Mouse (Mus musculus) heart, postnatal 0 days (tissue): ENCODE measurements at regions not wholly inside any gene's neighbourhood (a gene's known extent, or its start where the extent isn't known, plus 50 kb on each side); places are given as distances from the start of the nearest gene placed in this dataset.
"Not testable (repeated sequence)": the region's sequence is repeated elsewhere in the genome, so short reads cannot be mapped to it uniquely, and the experiment has no call there.

Source experiments
- ATAC-seq: fragments of 200-750 bp; cut with Nextera tagmentation; 2 replicates; pipeline ENCODE4 v1.8.0; 2017; ENCODE audit warnings: low read depth, moderate number of reproducible peaks, moderate library complexity; ENCODE audit not compliant: insufficient read depth
- DNase-seq: peaks from one replicate; pipeline ENCODE4 v3.0.0-alpha.2; 2016; ENCODE audit warnings: low spot score
- H3K27ac ChIP-seq: fragments of 300-500 bp; sonication (generic); 2 replicates; pipeline ENCODE4 v1.5.1; 2014; ENCODE audit warnings: low read depth, mild to moderate bottlenecking
- H3K27me3 ChIP-seq: fragments of 300-500 bp; sonication (generic); 2 replicates; pipeline ENCODE4 v1.6.1; 2014; ENCODE audit warnings: low read length, mixed read lengths; ENCODE audit not compliant: control insufficient read depth, insufficient read depth
- H3K36me3 ChIP-seq: fragments of 300-500 bp; sonication (generic); replicated peaks from 2 replicates; pipeline ENCODE4 v1.6.1; 2014; ENCODE audit warnings: low read length, mixed read lengths; ENCODE audit not compliant: control insufficient read depth, insufficient read depth
- H3K4me1 ChIP-seq: fragments of 300-500 bp; sonication (generic); 2 replicates; pipeline ENCODE4 v1.6.1; 2014; ENCODE audit warnings: antibody characterized with exemption; ENCODE audit not compliant: control insufficient read depth, insufficient read depth
- H3K4me2 ChIP-seq: fragments of 300-500 bp; sonication (generic); 2 replicates; pipeline ENCODE4 v1.6.1; 2014; ENCODE audit warnings: low read depth, mild to moderate bottlenecking, low read length, moderate library complexity
- H3K4me3 ChIP-seq: fragments of 300-500 bp; sonication (generic); 2 replicates; pipeline ENCODE4 v1.5.1; 2014; ENCODE audit warnings: low read depth, low read length
- H3K9ac ChIP-seq: fragments of 300-500 bp; sonication (generic); replicated peaks from 2 replicates; pipeline ENCODE4 v1.6.1; 2014; ENCODE audit warnings: low read depth, low read length, mixed read lengths
- H3K9me3 ChIP-seq: fragments of 300-500 bp; sonication (generic); replicated peaks from 2 replicates; pipeline ENCODE4 v1.6.1; 2016; ENCODE audit warnings: low read length; ENCODE audit not compliant: control insufficient read depth
- CTCF ChIP-seq: IDR thresholded peaks from 2 replicates; pipeline ENCODE4 v1.5.1; 2016; ENCODE audit warnings: antibody characterized with exemption, control low read depth, low read depth
- EP300 ChIP-seq: IDR thresholded peaks from 2 replicates; pipeline ENCODE4 v1.6.1; 2016; ENCODE audit warnings: antibody characterized with exemption, low read depth
- WGBS: fragments of 180-500 bp; shearing (Covaris S2); extraction: QIAGEN DNeasy Blood & Tissue Kit; methylation state at CpG from one replicate; pipeline ENCODE4 v1.1.7; 2014; 5-methylcytosine and 5-hydroxymethylcytosine counted together

DNA sequence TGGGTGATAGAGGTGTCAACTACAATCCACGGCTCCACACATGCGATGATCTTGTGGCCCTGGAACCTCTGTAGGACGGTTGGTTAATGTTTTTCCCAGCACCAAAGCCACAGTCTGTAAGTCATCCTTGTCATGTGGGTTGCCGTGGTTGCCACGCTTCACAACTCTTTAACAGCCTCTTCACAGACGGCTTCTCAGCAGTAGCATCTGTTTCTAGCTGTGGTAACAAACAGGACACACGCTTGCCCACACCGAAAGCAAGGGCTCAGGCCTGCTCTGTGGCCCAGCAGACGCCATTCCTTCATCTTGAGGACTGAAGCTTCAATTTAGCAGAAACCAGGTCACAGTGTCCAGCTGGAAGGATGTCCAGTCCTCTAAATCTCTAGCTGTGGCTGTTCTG, 135.4 kb downstream of the Tmem121 start:
- Histone ChIP-seq H3K9me3 (no peaks in the 10 kb centered on the region), H3K27ac (no peak overlapping the region), H3K36me3 (no peaks in the 10 kb centered on the region), H3K4me1 (no peaks in the 10 kb centered on the region), H3K9ac (no peak overlapping the region), H3K4me2 (no peak overlapping the region), H3K27me3 (no peaks in the 10 kb centered on the region), H3K4me3 (no peak overlapping the region)
- 70% methylated on average over 9 of the region's 9 CpGs for WGBS
- ATAC-seq, result no peak
- DNase-seq, result no peak
- TF ChIP-seq EP300 (no peak), CTCF (no peak)

DNA sequence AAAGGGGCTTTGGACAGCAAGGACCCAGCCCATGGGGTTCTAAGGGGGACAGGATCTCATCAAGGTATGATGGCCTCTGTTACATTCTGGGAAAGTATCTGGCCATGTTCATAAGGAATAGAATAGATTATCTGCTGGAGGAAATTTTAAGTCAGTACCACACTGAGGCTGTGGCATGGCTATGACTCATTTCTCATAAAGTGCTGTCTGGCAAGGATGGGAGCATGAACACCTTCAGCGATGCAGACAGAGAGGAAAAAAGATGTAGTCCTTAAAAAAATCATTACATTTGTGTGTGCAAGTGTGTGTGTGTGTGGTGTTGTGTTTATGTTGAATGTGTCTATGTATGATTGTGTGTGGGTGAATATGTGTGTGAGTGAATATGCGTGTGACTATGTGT, 136.4 kb downstream of the Tmem121 start:
- ATAC-seq, result no peak
- Histone ChIP-seq H3K4me3 (no peak overlapping the region), H3K9ac (no peak overlapping the region), H3K9me3 (no peaks in the 10 kb centered on the region), H3K4me1 (no peaks in the 10 kb centered on the region), H3K27me3 (no peaks in the 10 kb centered on the region), H3K27ac (no peak overlapping the region), H3K36me3 (no peaks in the 10 kb centered on the region), H3K4me2 (no peak overlapping the region)
- TF ChIP-seq CTCF (no peak), EP300 (no peak)
- 76% methylated on average over 2 of the region's 2 CpGs for WGBS
- no peak for DNase-seq

DNA sequence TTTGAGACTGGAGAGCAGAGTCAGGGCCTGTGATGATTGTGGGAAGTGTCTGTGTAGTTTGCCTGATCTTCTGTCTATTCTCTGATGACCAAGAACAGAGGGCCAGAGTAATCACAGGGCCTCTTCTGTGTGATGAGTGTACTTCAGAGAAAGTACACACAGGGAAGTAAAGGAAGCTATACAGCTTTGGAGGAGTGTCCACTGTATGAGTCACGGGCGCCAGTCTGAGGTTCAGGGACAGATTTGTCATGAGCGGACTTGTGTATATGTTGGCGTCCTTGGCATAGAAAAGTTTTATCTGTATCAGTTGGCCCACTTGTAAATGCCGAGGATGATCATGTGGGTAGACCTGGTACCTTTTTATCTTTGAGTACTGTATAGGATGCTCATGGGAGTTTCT, 142.1 kb downstream of the Tmem121 start:
- Histone ChIP-seq H3K27me3 (no peaks in the 10 kb centered on the region), H3K36me3 (no peaks in the 10 kb centered on the region), H3K4me1 (no peaks in the 10 kb centered on the region), H3K9ac (no peak overlapping the region), H3K9me3 (no peaks in the 10 kb centered on the region), H3K27ac (no peak overlapping the region), H3K4me2 (no peak overlapping the region), H3K4me3 (no peak overlapping the region)
- 83% methylated on average over 5 of the region's 5 CpGs for WGBS
- DNase-seq, result no peak
- no peak for ATAC-seq
- TF ChIP-seq CTCF (no peak), EP300 (no peak)

DNA sequence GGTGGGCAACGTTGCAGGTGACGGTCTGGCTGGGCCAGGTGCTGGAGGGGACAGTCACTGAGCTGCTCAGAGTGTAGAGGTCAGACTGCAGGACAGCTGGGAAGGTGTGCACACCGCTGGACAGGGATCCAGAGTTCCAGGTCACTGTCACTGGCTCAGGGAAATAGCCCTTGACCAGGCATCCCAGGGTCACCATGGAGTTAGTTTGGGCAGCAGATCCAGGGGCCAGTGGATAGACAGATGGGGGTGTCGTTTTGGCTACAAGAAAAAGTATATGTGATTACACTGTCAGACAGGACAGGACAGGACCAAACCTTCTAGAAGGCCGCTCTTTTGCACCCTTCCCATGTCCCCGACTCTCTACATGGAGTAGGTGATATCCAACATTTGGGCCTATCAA, 144.5 kb downstream of the Tmem121 start:
- TF ChIP-seq CTCF (no peak), EP300 (no peak)
- ATAC-seq (no peak), DNase-seq (no peak)
- Histone ChIP-seq H3K9ac (no peak overlapping the region), H3K4me2 (no peak overlapping the region), H3K27ac (no peak overlapping the region), H3K4me1 (no peaks in the 10 kb centered on the region), H3K9me3 (no peaks in the 10 kb centered on the region), H3K27me3 (no peaks in the 10 kb centered on the region), H3K4me3 (no peak overlapping the region), H3K36me3 (no peaks in the 10 kb centered on the region)
- WGBS, result 81% methylated on average over 6 of the region's 6 CpGs

DNA sequence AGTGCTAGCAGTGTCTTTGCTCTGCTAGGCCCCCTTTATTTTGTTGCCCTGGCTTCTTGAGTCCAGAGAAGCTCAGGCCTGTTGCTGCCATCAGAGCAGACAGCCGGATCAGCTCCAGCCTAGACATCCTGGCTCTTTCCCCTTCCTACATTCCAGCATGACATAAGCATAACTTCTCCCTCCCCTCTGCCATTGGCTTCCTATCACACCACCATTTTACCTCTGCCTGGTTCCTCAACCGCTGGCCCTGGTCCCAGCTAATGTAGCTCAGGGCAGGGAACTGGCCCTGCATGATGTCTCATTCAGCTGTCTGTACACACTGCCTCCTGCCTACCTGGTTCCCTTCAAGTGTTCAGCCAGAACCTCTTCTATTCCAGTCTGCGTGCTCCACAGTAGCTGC, 146.5 kb downstream of the Tmem121 start:
- Histone ChIP-seq H3K4me2 (no peak overlapping the region), H3K27ac (no peak overlapping the region), H3K9ac (no peak overlapping the region), H3K4me3 (no peak overlapping the region), H3K4me1 (no peaks in the 10 kb centered on the region), H3K27me3 (no peaks in the 10 kb centered on the region), H3K36me3 (no peaks in the 10 kb centered on the region), H3K9me3 (no peaks in the 10 kb centered on the region)
- ATAC-seq (no peak), DNase-seq (no peak)
- WGBS, result 51% methylated on average over 3 of the region's 3 CpGs
- no peak for TF ChIP-seq CTCF
- no peak for TF ChIP-seq EP300

DNA sequence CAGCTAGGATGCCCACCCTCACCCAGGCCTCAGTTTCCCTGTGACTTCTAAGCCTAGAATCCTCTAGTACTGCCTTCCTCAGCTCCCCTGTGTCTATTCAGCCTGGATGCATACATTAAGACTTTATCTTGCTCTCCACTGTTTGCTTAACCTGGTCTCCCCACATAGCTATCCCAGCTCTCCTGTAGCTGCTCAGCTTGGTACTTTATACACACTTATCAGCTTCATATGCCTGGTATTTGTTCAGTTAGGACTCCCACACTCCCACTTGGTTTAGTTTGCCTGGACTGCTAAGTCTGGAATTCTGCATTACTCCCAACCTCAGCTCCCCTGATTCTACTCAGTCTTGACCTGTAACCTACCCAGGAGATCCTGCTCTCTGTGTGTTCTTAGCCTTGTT, 147.7 kb downstream of the Tmem121 start:
- no peak overlapping the region for H3K27ac ChIP-seq

DNA sequence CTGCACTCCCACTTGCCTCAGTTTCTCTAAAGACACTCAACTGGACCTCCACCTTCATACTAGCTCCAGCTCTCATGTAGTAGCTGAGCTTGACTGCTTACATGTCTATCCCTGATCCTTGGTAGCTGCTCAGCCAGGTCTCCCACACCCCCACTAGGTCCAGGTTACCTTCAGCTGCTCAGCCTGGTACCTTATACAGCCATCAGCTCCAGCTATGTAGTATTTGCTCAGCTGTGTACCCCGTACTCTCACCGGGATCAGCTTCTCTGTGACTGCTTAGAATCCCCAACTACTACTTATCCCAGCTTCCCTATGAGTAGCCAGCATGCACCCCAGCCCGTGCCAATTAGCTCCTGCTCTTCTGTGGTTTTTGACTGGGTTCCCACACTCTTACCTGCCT, 148.1 kb downstream of the Tmem121 start:
- WGBS, result 65% methylated on average over 3 of the region's 3 CpGs
- not testable (repeated sequence) for H3K27ac ChIP-seq, H3K4me3 ChIP-seq, H3K4me2 ChIP-seq, H3K36me3 ChIP-seq, H3K9me3 ChIP-seq, H3K27me3 ChIP-seq, DNase-seq, H3K4me1 ChIP-seq, ATAC-seq, H3K9ac ChIP-seq

More for the DNA sequence above, 147.7 kb downstream of the Tmem121 start:
- Histone ChIP-seq H3K4me2 (no peak overlapping the region), H3K9me3 (no peaks in the 10 kb centered on the region), H3K4me1 (no peaks in the 10 kb centered on the region), H3K27me3 (no peaks in the 10 kb centered on the region), H3K4me3 (no peak overlapping the region), H3K36me3 (no peaks in the 10 kb centered on the region), H3K9ac (no peak overlapping the region)
- no peak for ATAC-seq
- TF ChIP-seq EP300, result no peak
- no peak for TF ChIP-seq CTCF
- no peak for DNase-seq
